Mouse (Mus musculus): ENCODE data around the gene Nmi.

Nmi gene

DNA sequence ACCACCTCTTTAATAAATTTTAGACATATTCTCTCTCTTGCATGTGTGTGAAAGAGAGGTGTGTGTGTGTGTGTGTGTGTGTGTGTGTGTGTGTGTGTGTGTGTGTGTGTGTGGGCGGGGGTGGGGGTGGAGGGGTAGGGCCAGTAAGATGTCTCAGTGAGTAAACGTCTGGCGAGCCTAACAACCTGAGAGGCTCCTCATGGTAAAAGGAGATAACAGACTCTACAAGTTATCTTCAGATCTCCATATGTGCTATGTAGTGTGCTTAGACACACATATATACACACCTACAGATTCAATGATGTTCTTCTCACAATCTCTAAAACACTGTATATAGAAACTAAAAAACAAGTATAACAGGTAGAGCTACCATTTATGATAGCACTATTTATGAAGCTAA, 34.5 kb downstream of the Nmi start:
- no peak for DNase-seq

DNA sequence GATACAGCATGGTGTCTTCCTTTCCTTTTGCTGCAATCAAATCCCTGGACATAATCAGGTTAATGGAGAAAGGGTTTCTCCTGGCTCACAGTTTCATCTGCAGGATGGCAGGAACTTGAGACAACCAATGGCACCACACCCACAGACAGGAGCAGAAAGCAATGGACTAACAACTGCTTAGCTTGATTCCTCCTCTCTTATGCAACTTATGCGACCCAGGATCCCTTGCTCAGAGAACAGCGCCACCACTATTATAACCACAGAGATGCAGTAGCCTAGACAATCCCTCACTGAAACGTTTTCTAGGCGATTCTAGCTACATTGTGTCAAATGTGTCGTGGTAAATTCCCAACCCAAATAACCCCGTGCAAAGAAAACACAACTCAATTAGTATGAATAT, 36.3 kb downstream of the Nmi start:
- DNase-seq = no peak

DNA sequence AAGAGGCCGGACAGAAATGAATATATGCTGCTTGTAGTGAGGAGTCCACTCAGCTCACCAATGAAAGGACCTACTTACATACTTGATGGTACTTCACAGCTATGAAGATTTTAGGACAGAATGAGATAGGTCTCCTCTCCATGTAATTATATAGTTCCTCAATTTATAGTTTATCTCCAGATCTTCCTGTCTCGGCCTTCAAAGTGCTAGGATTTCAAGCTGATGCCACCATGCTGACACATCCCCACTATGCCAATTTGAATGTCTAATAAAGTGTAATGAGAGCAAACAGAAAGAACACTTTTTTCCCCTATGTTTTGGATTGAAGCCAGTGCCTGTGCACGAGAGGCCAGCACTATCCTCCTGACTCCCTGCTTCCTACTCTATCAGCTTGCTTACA, 36.7 kb downstream of the Nmi start:
- DNase-seq = no peak

DNA sequence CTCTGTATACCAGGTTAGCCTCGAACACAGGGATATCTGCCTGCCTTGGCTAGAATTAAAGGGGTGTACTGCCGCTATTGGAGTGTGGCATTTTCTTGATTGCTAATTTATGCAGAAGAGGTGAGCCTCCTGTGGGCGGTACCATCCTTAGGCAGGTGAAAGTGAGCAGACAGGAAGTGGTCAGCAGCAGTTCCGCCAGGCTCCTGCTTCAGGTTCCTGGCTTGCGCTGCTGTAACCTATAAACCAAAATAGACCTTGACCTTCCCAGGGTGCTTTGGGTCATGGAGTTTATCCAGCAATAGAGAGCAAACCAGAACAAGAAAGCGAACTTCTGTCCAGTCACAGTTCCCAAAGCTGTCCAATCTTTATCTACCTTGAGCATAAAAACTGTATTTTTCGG, 37.4 kb downstream of the Nmi start:
- DNase-seq = no peak

DNA sequence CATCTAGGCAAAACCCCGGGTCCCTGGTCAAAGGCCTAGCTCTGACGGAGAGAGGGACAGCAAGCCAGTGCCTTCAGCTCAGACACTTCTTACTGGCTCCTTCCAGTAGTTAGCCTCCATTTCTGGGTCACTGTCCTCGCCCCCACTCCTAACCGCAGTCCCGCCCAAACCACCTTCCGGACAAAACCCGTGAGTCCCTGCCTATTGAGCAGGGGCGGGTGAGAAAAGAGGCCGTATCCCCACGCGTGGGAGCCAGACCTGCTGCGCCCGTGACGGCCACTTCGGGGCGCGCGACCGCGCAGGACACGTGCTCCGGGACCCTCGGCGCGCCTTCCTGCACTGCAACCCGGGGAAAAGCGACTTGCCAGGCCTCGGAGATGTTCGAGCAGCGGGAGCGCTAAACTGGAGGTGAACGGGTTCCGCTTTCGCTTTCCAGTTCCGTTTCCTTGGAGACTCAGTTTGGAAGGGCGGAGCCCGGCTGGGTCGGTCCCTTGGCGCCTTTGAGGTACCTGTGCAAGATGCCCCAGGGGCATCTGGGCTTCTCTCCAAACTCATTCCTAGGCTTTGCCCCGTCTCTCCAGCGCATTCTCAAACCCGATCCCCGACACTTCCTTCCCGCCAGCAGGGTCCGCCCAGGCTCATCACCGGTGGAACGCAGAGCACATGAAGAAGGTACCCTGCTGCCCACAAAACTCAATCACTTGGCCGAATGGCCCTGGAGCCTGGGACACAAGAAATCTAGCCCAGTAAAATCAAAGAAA, 38.5 kb downstream of the Nmi start, which contains the start of gene Rbm43:
TSS of gene Rbm43 (minus strand) at position 590 of the 761 bp plus-strand sequence.
- DNase-seq = peak; percentile 79

DNA sequence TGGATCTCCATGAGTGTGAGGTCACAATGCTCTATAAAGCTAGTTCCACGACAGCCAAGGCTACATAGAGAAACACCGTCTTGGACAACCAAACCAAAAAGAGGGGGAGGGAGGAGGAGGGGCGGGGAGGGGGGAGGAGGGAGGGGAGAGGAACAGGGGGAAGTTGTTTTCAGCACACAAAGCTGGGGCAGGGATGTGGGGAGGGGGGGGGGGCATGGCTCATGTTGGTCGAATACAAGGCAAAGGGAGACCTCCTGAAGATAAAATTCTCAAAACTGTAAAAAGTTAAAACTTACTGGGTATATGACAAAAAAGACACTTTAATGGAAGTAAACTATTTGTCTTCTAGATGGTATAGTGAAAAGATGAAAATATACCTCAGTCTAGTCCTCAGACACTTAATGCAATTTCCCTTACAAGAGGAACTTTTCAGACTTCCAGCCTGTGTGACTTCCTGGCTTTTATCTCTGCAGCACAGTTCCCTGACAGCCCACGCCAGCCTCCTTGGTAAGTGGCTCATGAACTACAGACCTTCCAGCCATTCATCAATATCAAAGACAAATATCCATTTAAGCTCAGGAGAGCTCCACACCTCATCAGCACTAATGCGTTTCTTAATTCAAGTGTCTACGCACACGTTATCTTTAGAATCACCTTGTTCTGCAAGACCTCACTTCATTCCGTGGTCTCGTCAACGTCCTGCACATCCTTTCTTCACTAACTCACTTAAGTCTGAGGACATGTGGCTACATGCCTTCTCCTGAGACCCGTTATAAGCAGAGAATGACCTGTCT, 39.8 kb downstream of the Nmi start:
- DNase-seq = peak; percentile 31

DNA sequence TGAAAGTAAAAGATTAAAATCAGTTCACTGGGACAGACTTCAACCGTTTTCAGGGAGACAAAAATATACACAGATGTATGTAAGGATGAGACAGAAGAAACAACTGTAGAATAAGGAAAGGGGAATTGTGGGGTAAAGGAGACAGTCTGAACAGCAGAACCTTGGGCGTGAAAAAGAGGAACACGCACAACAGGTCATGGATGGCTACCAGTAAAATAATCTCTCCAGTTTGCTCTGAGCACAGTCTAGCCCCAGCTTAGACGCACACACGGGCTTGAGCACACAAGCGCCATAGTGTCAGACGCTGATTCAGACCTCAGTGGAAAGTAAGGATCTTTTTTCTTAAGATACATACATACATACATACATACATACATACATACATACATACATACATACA, 42.1 kb downstream of the Nmi start:
- DNase-seq = no peak

DNA sequence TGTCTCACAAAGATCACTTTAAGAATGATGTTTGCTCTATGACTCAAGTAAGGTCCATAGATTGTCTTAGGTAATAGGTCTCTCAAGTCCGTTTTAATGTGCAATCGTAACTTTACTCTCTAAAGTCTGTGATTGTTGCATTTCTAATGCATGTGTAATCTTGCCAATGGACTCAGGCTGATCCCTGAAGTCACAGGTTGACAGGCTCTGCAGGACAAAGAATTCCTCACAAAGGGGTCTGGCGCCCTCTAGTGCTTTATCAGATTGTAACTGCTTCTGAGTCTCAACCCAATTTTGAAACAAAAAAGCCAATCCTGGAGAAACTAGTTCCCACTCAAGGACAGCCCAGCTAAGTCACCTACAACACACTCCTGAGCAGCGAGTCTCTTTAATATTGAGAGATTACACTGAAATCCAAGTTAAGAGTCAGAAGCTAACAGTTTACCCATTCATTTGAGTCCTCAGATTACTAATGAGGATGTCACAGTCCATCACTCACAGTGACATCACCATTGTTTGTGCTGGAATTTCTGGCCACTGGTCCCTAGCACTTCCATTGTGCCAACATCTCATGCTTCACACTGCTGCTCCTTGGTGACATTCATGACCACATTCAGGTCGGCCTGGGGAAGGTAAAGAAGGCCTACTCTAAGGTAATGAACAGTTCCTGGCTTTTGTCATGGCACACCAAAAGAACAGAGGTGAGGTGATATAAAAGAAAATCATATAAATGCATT, 58.2 kb downstream of the Nmi start:
- DNase-seq = peak; percentile 79

DNA sequence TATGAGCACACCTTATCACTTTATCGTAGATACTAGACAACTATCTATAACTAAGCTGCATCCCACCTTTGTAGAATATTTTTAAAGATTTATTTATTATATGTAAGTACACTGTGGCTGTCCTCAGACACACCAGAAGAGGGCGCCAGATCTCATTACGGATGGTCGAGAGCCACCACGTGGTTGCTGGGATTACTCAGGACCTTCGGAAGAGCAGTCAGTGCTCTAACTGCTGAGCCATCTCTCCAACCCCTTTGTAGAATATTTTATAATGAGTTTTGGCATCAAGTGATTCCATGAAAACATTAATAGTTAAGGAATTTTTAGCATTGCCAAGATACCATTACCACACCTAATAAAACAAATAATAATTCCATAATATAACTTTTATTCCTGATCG, 58.8 kb downstream of the Nmi start:
- no peak for DNase-seq

DNA sequence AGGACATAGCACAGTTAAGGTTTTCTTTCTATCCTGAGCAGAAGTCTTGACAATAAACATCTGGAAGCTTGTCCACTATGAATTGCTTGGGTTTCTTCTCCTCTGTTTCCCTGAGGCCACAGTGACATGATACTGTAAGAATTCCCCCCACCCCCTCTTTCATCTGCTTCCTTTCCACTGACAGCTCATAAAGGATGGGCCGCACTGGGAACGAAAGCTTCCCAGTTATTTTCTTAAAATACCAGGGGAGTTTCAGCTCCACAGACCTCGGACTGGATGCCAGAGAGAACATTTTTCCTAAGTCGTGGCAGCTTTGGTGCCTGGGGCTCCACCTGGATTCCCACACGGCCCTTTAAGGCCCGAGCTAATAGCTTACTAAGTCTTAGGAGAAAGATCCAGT, 60.6 kb downstream of the Nmi start:
- no peak for DNase-seq

DNA sequence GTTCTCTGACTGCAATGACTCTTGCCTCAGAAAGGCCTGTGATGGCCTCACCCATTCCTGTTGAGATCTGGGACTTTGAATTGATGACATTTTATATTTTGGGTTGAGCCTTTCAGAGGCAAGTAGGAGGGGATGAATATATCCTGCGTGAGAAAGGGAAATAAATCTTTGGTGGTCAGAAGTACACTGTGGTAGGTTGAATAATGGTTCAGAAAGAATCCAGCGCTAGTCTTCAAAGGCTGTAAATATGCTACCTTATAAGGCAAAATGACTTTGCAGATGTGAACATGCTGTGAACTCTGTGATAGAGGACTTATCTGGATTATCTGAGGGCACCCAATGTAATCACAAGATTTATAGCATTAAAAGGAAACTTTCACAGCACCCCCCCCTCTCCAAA, 61.4 kb downstream of the Nmi start:
- no peak for DNase-seq

DNA sequence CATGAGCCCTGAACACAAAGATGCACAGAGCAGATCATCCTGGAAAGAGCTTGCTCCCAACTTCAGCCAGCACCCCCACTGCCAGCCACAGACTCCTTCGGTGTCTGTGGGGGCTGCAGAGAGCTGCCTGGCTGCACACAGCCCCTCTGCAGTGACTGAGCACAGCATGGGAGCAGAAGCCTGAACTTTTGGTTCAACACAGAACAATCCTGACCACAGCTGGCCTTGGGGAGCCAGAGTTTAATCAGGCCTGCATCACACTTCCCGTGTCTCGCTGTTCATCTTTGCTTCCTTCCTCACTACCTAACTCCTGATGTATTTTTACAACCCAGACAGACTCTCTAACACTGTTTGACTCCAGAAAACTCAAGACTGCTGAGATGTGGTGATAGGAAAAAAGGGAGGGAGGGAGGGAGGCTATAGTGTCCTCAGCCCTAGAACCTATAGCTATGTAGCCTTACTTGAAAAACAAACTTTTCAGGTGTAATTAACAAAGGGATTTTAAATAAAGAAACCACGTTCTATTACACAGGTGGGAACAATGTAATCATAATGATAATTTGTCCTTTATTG, 65.7 kb downstream of the Nmi start:
- DNase-seq = no peak

DNA sequence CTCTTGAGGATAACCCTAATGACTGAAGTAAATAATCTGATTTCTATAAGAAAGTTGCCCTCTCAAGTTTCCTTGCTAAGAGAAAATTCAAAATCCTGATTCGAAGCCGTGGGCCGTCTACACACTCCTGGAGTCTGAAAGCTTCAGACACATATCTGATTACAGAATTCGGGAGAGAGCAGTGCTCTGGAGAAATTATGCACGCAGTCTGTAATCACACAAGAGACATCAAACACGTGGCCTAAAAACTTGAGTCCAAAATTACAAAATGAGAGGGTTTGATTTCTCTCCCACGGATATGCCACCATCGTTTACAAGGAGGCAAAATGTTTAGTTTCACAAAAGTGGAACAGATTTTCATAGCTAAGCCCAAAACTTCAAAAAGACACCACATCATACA, 67.7 kb downstream of the Nmi start:
- no peak for DNase-seq
